Mouse (Mus musculus) liver, embryonic 13.5 days (tissue): ENCODE results near the gene L3mbtl3. TPM values are rescaled to one million over a fixed set of nuclear protein-coding genes. Genes with fewer than 3 reads are reported as not detected.

Experiments used
- ATAC-seq: fragments of 200-750 bp; cut with Nextera tagmentation; 2 replicates; pipeline ENCODE4 v1.8.0; 2017; ENCODE audit warnings: low read depth, mild to moderate bottlenecking, moderate number of reproducible peaks, moderate library complexity
- DNase-seq: peaks from one replicate; pipeline ENCODE4 v3.0.0; 2022
- H3K27ac ChIP-seq: fragments of 300-500 bp; sonication (generic); 2 replicates; pipeline ENCODE4 v1.5.1; 2015; ENCODE audit warnings: moderate library complexity, mild to moderate bottlenecking, inconsistent platforms
- H3K27me3 ChIP-seq: fragments of 300-500 bp; sonication (generic); 2 replicates; pipeline ENCODE4 v1.6.1; 2015; ENCODE audit warnings: mild to moderate bottlenecking, inconsistent platforms
- H3K36me3 ChIP-seq: fragments of 300-500 bp; sonication (generic); 2 replicates; pipeline ENCODE4 v1.6.1; 2015; ENCODE audit warnings: mild to moderate bottlenecking, inconsistent platforms
- H3K4me1 ChIP-seq: fragments of 300-500 bp; sonication (generic); replicated peaks from 2 replicates; pipeline ENCODE4 v1.6.1; 2015; ENCODE audit warnings: inconsistent platforms
- H3K4me2 ChIP-seq: fragments of 300-500 bp; sonication (generic); 2 replicates; pipeline ENCODE4 v1.6.1; 2015; ENCODE audit warnings: inconsistent platforms, mild to moderate bottlenecking, moderate library complexity
- H3K4me3 ChIP-seq: fragments of 300-500 bp; sonication (generic); replicated peaks from 2 replicates; pipeline ENCODE4 v1.5.1; 2015; ENCODE audit warnings: mild to moderate bottlenecking, inconsistent platforms
- H3K9ac ChIP-seq: fragments of 300-500 bp; sonication (generic); 2 replicates; pipeline ENCODE4 v1.6.1; 2015; ENCODE audit warnings: mild to moderate bottlenecking, inconsistent platforms
- H3K9me3 ChIP-seq: fragments of 300-500 bp; sonication (generic); replicated peaks from 2 replicates; pipeline ENCODE4 v1.6.1; 2016; ENCODE audit warnings: inconsistent platforms
- WGBS: fragments of 180-500 bp; shearing (Covaris S2); methylation state at CpG from one replicate; pipeline ENCODE4 v1.1.7; 2015; ENCODE audit not compliant: insufficient replicate concordance; 5-methylcytosine and 5-hydroxymethylcytosine counted together
- polyA plus RNA-seq: library from polyadenylated mRNA; unstranded; fragments of >200 nt; fragmentation: Nextera tagmentation; extraction: Ambion mirVana; gene quantifications from 2 replicates; pipeline ENCODE4 v1.2.1, GENCODE M21; 2015

L3mbtl3 gene
- polyA plus RNA-seq, 1 experiment from 2014 or later: 1.7 TPM

- no peaks in the 10 kb centered on the region for H3K9me3 ChIP-seq
- H3K4me3 ChIP-seq: no peak overlapping the region
- ATAC-seq (no peak), DNase-seq (no peak)
- no peaks in the 10 kb centered on the region for H3K27me3 ChIP-seq
- peaks cover 14% of the 10 kb centered on the region; the same call in 1 of the 2 replicates for H3K36me3 ChIP-seq
- no peak overlapping the region for H3K9ac ChIP-seq
- H3K27ac ChIP-seq: no peak overlapping the region
- H3K4me2 ChIP-seq: no peak overlapping the region
- H3K4me1 ChIP-seq: no peaks in the 10 kb centered on the region
- 70% methylated on average over 5 of the region's 5 CpGs for WGBS
Observed at GRCm38 (mm10) chr10:26333966-26334365, 41.8 kb downstream of the L3mbtl3 start.

- Histone ChIP-seq H3K9ac (no peak overlapping the region), H3K4me2 (no peak overlapping the region), H3K27ac (no peak overlapping the region), H3K4me3 (no peak overlapping the region), H3K4me1 (no peaks in the 10 kb centered on the region), H3K36me3 (peaks cover 4% of the 10 kb centered on the region; the same call in 1 of the 2 replicates), H3K9me3 (no peaks in the 10 kb centered on the region), H3K27me3 (no peaks in the 10 kb centered on the region)
- ATAC-seq (no peak), DNase-seq (no peak)
- 45% methylated on average over 2 of the region's 2 CpGs for WGBS
Observed at GRCm38 (mm10) chr10:26332781-26333180, 43.0 kb downstream of the L3mbtl3 start.

- Histone ChIP-seq H3K9ac (no peak overlapping the region), H3K27me3 (no peaks in the 10 kb centered on the region), H3K4me1 (no peaks in the 10 kb centered on the region; the same call in 1 of the 2 replicates), H3K36me3 (peaks cover 4% of the 10 kb centered on the region; the same call in 1 of the 2 replicates), H3K4me3 (no peak overlapping the region), H3K4me2 (no peak overlapping the region), H3K9me3 (no peaks in the 10 kb centered on the region), H3K27ac (no peak overlapping the region)
- ATAC-seq (no peak), DNase-seq (no peak)
- WGBS: 68% methylated on average over 3 of the region's 3 CpGs
Observed at GRCm38 (mm10) chr10:26328843-26329242, 46.9 kb downstream of the L3mbtl3 start.

GRCm38 (mm10) chr10:26327691-26328542 lies 47.9 kb downstream of the L3mbtl3 start:
- Histone ChIP-seq H3K27me3 (no peaks in the 10 kb centered on the region), H3K4me1 (no peaks in the 10 kb centered on the region; the same call in 1 of the 2 replicates), H3K4me3 (no peak overlapping the region), H3K27ac (no peak overlapping the region), H3K9ac (no peak overlapping the region), H3K36me3 (peaks cover 4% of the 10 kb centered on the region; the same call in 1 of the 2 replicates), H3K4me2 (no peak overlapping the region), H3K9me3 (no peaks in the 10 kb centered on the region)
- ATAC-seq (no peak), DNase-seq (no peak)
- 75% methylated on average over 17 of the region's 17 CpGs for WGBS

GRCm38 (mm10) chr10:26327291-26327690 lies 48.5 kb downstream of the L3mbtl3 start:
- no peak for DNase-seq
- ATAC-seq: no peak
- no peak overlapping the region for H3K4me2 ChIP-seq
- no peaks in the 10 kb centered on the region for H3K27me3 ChIP-seq
- WGBS: 79% methylated on average over 5 of the region's 5 CpGs
- no peaks in the 10 kb centered on the region; the same call in 1 of the 2 replicates for H3K4me1 ChIP-seq
- H3K4me3 ChIP-seq: no peak overlapping the region
- H3K27ac ChIP-seq: no peak overlapping the region
- no peaks in the 10 kb centered on the region for H3K9me3 ChIP-seq
- H3K9ac ChIP-seq: no peak overlapping the region
- H3K36me3 ChIP-seq: peaks cover 4% of the 10 kb centered on the region; the same call in 1 of the 2 replicates

GRCm38 (mm10) chr10:26325320-26325719 lies 50.5 kb downstream of the L3mbtl3 start:
- Histone ChIP-seq H3K27me3 (no peaks in the 10 kb centered on the region), H3K27ac (no peak overlapping the region), H3K4me3 (no peak overlapping the region), H3K9ac (no peak overlapping the region), H3K4me2 (no peak overlapping the region), H3K9me3 (no peaks in the 10 kb centered on the region), H3K36me3 (peaks cover 4% of the 10 kb centered on the region; the same call in 1 of the 2 replicates), H3K4me1 (no peaks in the 10 kb centered on the region; the same call in 1 of the 2 replicates)
- 29% methylated on average over 2 of the region's 2 CpGs for WGBS
- ATAC-seq (no peak), DNase-seq (no peak)

GRCm38 (mm10) chr10:26322344-26323051 lies 53.3 kb downstream of the L3mbtl3 start:
- no peaks in the 10 kb centered on the region for H3K9me3 ChIP-seq
- H3K4me2 ChIP-seq: no peak overlapping the region
- H3K27me3 ChIP-seq: no peaks in the 10 kb centered on the region
- WGBS: 68% methylated on average over 7 of the region's 7 CpGs
- peaks cover under 1% of the 10 kb centered on the region; the same call in 1 of the 2 replicates for H3K36me3 ChIP-seq
- no peak overlapping the region for H3K27ac ChIP-seq
- DNase-seq (no peak), ATAC-seq (no peak)
- no peaks in the 10 kb centered on the region; the same call in 1 of the 2 replicates for H3K4me1 ChIP-seq
- H3K9ac ChIP-seq: no peak overlapping the region
- no peak overlapping the region for H3K4me3 ChIP-seq

GRCm38 (mm10) chr10:26320679-26321078 lies 55.1 kb downstream of the L3mbtl3 start:
- Histone ChIP-seq H3K4me1 (no peaks in the 10 kb centered on the region; the same call in 1 of the 2 replicates), H3K27ac (no peak overlapping the region), H3K27me3 (no peaks in the 10 kb centered on the region), H3K9ac (no peak overlapping the region), H3K4me2 (no peak overlapping the region), H3K36me3 (no peaks in the 10 kb centered on the region), H3K4me3 (no peak overlapping the region), H3K9me3 (no peaks in the 10 kb centered on the region)
- WGBS: 57% methylated on average over 4 of the region's 4 CpGs
- DNase-seq: no peak
- no peak for ATAC-seq

GRCm38 (mm10) chr10:26314327-26314726 lies 61.4 kb downstream of the L3mbtl3 start:
- peaks cover 20% of the 10 kb centered on the region for H3K36me3 ChIP-seq
- WGBS: 80% methylated on average over 15 of the region's 15 CpGs
- H3K4me1 ChIP-seq: no peaks in the 10 kb centered on the region
- no peak overlapping the region for H3K4me2 ChIP-seq
- no peaks in the 10 kb centered on the region for H3K27me3 ChIP-seq
- no peak overlapping the region for H3K9ac ChIP-seq
- H3K4me3 ChIP-seq: no peak overlapping the region
- DNase-seq: no peak
- ATAC-seq: no peak
- H3K27ac ChIP-seq: no peak overlapping the region
- H3K9me3 ChIP-seq: no peaks in the 10 kb centered on the region

GRCm38 (mm10) chr10:26303485-26303884 lies 72.3 kb downstream of the L3mbtl3 start:
- Histone ChIP-seq H3K9ac (no peak overlapping the region), H3K9me3 (no peaks in the 10 kb centered on the region), H3K27me3 (no peaks in the 10 kb centered on the region), H3K4me1 (no peaks in the 10 kb centered on the region), H3K4me2 (no peak overlapping the region), H3K36me3 (peaks cover 3% of the 10 kb centered on the region; the same call in 1 of the 2 replicates), H3K4me3 (no peak overlapping the region), H3K27ac (no peak overlapping the region)
- DNase-seq: no peak
- ATAC-seq: no peak
- WGBS: 87% methylated on average over 6 of the region's 6 CpGs

- H3K4me2 ChIP-seq: no peak overlapping the region
- H3K27ac ChIP-seq: no peak overlapping the region
- no peaks in the 10 kb centered on the region for H3K9me3 ChIP-seq
- peaks cover 3% of the 10 kb centered on the region; the same call in 1 of the 2 replicates for H3K36me3 ChIP-seq
- ATAC-seq (no peak), DNase-seq (no peak)
- H3K4me1 ChIP-seq: no peaks in the 10 kb centered on the region
- H3K27me3 ChIP-seq: no peaks in the 10 kb centered on the region
- H3K4me3 ChIP-seq: no peak overlapping the region
- WGBS: 71% methylated on average over 4 of the region's 4 CpGs
- H3K9ac ChIP-seq: no peak overlapping the region
Observed at GRCm38 (mm10) chr10:26302336-26302735, 73.4 kb downstream of the L3mbtl3 start.
